Mouse (Mus musculus) testis, postnatal 10 days (tissue): Measurements from ENCODE around the gene Trak1.
"Not testable (repeated sequence)": the region's sequence is repeated elsewhere in the genome, so short reads cannot be mapped to it uniquely, and the experiment has no call there.

Experiments used
- DNase-seq: peaks from one replicate; pipeline ENCODE4 v3.0.0; 2021; ENCODE audit warnings: low spot score

Trak1 gene

DNA sequence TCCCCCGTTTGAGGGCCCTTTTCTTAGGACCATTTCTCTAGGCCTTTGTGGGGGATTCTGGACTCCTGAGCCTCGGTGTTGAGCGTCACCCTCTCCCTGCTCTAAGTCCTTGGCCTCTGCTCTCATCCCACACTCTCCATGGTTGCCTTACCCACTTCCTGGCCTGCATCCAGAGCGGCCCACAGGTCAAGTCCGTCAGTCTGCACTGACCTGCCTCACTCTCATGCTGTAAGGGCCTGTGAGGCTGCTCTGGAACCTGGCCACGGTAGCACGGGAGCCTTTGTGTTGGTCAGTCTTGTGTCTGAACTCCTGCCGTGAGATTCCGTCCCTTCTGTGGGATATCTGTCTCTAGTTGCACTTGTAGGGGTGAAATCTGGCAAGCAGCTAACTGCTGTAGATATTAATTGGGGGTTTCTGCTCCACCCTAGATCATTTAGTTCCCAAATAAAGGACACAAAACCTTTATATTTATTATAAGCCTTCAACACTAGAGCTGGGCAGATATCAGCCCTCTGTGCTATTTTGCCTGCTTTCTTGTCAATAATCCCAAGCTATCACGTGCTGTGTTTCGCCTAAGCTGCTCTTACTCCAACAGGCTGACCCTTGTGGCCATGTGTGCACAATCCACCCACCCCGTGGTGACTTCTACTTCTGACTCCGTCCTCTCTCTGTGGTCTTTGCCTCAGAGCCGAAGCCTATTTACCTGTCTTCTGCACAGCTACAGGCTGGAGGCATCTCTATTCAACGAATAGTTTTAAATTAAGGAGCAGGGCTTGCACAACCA is 136.6 kb downstream of the Trak1 start:
- DNase-seq = peak; percentile 68

DNA sequence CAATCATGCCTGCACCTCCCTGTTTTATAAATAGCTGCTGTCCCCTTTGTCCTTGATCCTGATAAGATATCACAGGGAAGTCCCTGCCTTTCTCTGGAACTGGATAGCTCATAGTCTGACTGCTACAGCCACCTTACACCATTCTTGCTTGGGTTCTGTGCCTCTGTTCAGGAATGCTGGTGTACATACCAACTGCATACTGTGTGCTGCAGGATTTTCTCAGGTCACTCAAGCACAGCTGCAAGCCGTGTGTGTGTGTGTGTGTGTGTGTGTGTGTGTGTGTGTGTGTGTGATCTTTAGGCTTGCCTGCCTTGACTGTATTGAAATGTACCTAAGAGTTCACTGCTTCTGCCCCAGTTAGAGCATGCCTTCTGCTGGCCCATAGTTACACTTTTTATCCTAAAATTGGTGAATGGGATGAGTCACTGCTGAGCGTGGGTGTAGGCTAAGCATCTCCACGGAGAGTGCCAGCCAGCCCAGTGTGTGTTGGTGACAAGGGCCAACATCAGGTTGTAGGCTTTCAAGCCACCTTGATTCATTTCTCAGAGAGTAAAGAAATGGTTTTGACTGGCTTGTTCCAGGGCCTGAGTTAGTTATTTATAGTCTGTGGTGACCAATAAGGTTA is 138.1 kb downstream of the Trak1 start:
- DNase-seq = no peak

DNA sequence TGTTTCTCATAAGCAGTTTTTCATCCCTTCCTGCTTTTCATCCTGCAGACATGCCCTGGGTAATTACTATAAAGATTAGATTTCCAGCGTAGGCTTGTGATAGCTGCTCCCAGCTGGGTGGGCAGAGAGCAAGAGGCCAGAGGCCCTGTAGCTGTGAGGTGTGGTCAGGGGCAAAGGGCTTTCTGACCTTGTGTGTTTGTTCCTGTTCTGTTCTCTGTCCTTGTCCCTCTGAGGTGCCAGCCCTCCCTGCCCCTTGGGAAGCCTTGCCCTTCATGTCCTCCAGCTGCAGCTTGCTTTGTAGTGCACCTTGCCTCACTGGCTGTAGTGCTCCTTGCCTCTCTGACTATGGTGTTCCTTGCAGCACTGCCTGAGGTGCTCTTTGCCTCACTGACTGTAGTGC is 139.2 kb downstream of the Trak1 start:
- DNase-seq = no peak

DNA sequence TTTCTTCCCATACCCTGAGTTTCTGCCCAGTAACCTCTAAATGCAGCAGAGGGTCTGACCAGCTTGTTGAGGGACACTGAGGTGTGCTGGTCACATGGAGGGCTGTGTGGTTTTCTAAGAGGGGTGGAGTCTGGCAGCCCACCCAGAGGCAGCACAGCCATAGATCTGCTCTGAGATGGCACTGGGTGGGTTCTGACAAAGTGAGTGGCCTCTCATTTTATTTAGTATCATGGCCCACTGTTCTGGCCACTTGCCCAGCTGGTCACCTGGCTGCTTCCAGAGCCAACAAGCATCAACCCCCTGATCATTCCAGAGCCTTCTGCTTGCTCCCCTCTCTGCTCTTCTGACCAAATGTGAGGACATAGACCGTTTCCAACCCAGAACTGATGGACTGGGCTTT is 144.8 kb downstream of the Trak1 start:
- no peak for DNase-seq

DNA sequence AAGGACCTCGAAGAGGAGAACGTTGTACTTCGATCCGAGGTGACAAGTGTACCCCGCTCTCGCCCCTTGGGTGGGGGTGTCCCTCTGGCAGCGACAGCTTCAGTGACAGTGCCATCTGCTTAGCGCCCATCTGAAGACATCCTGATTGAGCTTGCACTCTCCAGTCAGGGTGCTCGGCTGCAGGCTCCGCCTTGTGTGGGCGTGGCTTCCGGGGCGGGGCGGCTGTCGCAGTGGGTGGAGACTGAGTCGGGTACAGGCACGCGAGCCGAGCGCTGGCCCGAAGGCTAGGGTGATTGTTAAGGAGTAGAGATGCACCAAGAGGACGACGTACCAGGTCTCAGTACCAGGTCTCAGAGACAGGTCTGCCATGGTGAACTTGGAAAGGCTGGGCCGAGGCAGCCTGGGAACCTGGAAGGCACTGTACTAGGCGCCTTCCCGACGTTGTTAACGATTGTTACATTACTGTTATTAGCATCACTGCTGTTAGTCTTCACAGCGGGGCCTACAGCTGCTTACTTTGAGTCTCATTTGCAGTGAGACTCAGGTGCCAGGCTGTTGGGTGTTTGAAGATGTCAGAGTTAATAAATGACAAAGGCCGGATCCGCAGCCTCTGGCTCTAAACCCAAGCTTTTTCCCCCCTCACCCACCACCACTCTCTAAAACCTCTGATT is 146.5 kb downstream of the Trak1 start:
- DNase-seq = peak; percentile 77

DNA sequence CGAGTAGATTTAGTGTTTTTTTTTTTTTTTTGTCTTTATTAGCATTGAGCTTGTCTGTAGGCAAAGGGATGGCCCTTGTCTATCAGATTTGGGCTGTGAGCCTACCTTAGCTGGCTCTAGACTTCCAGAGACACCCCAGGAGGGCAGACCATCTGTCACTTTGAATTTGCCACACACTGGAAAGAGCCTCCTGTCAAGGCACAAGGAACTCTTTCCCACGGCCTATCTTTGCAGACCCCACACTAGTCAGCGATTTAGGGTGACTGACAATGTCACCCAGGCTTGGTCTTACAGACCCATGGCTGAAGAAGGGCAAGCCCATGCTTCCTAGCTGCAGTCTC is 147.0 kb downstream of the Trak1 start:
- no peak for DNase-seq

DNA sequence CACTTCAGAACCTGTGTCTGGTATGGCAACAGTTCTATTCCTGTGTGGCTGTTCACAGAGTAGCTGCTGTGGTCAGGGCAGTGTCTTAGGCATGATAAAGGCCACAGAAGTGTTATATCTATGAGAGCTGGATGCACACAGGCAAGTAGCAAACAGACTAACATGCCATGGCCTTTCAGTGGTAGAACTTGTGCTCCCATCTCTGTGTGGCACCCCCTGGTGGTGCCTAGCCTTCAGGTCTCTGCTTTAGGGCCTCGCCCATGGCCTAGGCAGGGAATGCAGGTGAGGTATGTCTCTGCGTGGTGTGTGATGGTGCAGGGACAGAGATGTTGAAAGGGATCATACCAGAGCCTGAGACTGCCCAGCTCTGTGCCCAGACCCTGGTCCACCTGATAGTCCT is 148.1 kb downstream of the Trak1 start:
- peak; percentile 70 for DNase-seq

DNA sequence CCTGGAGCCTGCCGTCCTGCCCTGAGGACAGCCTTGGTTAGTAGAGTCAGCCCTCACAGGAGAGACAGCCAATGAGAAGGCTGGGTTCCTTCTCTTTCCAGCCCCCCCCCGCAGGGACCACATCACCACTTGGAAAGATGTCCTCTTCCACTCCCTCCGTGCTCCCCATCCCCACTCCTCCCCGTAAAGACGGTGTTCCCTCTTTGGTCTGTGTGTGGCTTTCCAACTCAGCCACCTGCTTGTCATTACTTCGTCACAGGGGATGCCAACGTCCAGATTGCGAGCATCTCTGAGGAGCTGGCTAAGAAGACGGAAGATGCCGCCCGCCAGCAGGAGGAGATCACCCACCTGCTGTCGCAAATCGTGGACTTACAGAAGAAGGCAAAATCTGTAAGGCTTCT is 149.1 kb downstream of the Trak1 start:
- DNase-seq = no peak

DNA sequence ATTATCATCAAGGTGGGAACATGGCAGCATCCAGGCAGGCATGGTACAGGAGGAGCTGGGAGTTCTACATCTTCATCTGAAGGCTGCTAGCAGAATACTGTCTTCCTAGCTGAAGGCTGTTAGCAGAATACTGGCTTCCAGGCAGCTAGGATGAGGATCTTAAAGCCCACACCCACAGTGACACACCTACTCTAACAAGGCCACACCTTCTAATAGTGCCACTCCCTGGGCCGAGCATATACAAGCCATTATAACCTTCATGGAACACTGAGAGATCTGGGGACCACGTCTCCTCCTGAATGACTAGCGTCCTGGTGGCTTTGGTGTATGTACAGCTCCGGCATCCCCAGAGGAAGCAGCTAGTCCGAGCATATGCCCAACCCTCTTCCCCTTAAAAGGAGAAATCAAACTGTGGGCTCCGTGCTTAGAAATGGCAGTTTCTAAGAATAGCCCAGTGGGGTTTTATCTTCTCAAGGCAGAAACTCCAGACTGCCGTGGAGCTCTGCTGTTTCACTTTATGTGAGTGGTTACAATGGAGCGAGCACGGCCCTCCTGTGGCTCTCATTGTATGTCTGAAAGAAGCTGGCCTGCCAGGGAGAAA is 155.1 kb downstream of the Trak1 start:
- not testable (repeated sequence) for DNase-seq

DNA sequence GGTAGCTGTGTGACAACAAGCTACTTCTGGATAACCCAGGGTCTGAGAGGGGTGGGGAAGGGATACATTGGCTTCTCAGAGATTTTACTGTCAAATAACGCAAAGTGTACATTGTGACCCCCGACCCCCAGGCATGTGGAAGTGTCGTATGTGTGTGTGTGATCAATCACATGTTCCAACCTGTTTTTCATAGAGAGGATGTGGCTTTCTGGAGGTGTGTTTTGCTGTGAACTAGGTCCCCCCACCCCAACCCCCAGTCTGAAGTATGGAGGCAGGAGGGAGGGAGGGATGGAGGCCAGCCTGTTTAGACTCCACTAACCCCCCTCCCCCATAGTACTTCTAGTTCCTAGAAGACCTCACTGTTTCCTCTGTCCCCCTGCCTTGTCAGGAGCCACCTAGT is 157.6 kb downstream of the Trak1 start:
- DNase-seq = no peak

DNA sequence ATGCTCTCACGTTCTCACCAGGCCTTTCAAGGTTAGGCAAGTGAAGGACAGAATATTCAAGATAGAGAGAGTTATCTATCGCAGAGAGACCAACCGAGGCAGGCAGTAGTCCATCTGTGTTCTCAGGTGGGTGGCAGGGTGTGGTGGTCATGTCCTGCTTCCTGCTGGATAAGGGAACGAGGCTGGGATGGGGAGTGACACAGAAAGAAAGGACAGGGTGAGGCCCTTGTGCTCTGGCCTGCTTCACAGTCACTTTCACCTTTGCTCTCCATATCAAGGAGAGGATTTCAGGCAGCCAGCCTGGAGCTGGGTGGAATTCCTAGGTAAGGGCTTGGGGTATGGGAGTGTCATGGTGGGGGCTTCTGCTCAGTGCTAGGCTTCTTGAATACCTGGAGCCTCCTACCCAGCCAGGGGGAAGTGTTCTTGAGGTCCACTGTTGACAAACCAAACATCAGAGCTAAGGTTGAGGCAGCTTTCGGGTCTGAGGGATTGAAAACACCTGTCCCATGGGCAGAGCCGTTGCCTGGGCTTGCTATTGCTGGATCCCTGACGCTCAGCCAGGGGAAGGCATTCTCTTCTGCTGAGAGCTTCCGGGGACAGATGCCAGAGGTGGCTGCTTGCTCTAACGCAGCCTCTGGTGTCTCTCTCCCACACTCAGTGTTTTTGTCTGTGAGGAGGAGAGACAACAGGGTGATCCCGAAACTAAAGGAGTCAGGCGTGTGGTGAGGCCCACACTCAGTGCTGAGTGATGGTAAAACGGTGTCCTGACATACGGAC is 159.6 kb downstream of the Trak1 start:
- no peak for DNase-seq

DNA sequence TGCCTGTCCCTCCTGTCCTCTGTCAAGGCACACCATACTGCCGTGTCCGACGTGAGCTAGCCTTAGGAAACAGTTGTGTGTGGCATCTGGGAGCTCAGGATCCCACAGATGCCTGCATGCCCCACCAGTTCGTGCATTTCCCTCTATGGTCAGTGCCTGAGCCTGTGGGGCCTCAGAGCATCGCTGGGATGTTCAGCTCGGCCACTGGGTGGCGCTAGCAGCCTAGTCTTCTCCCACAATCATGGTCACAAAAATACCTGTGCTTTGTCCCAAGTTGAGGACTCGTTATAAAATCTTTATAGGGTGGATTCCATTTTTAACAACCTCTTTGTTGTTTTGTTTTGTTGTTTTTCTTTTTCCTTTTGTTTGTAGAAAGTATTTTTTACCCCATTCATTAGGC is 161.2 kb downstream of the Trak1 start:
- peak; percentile 81 for DNase-seq

DNA sequence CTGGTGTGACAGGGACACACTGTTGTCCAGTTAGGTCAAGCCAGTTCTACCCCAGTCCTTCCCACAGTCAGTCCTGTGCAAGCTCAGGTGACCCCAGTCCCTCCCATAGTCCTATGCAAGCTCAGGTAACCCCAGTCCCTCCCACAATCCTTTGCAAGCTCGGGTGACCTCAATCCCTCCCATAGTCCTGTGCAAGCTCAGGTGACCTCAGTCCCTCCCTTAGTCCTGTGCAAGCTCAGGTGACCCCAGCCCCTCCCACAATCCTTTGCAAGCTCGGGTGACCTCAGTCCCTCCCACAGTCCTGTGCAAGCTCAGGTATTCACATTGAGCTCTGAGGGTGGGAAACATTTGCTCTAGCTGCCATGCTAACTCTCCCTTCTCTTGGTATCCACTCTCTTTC is 162.6 kb downstream of the Trak1 start:
- no peak for DNase-seq

DNA sequence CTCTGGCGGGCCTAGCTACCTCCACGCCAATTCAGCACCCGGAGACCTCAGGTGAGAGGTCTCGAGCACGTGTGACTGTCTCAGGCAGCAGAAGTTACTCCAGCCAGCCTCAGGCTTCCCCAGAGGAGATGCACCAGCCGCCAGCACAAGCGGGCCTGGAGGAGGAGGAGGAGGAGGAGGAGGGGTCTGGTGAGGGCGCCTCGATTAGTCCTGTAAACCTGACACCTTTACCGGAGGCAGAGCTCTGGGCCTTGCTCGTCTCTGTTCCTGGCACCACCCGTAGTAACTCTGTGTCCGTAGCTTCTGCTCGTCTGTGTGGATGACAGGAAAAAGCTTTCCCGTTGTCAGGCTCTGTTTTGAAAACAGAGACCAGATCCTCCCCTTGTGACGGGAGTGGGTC is 163.2 kb downstream of the Trak1 start:
- DNase-seq = no peak

DNA sequence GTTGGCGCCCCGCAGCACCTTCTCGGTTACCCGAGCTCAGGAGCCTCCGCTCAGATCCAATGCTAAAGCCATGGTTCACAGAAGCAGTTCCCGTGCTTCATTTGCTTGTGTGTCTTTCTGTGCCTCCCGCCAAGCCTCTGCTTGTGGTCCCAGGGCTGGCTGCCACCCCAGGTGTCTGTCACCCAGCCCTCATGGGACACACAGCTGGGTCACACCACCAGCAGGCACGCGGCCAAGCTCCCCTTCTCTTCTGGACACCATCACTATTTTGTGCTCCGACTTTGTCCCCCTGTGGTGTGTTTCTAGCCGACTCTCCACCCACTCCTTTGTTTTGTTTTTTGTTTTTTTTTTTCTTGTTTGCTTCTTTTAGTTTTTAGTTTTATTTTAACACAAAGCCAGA is 170.2 kb downstream of the Trak1 start:
- peak; percentile 60 for DNase-seq

DNA sequence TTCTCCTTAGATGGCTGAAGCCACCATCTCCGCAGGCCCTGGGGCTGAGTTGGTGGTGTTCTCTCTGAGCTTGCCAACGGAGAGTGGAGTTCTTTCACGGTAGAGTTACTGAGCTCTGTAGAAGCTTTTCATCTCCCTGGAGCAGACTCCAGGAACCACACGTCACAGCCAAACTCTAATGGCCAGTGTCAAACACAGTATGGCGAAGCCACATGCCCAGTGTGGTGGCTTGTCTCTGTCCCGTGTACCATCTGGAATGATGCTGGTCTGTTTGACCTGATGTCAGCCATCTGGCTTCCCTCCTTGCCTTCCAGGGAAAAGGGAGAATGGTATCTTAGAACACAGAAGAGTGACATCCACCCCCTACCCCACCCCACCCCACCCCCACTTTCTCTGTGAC is 172.4 kb downstream of the Trak1 start:
- DNase-seq = no peak

DNA sequence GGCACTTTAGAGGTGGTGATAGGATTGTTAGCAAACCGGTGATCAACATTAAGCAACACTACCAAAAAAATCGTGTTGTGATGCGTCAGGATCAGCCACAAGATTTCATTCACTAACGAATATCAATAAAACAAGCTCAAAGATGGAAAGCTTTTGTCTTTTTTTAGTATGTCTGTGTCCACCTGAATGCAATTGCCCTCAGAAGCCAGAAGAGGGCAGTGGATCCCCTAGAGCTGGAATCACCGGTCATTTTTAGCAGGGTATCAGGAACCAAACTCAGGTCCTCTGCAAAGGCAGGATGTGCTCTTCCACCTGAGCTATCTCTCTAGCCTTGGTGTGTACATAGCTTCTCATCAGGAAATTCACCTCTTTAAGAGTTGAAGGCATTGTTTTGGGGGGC is 177.5 kb downstream of the Trak1 start:
- no peak for DNase-seq

DNA sequence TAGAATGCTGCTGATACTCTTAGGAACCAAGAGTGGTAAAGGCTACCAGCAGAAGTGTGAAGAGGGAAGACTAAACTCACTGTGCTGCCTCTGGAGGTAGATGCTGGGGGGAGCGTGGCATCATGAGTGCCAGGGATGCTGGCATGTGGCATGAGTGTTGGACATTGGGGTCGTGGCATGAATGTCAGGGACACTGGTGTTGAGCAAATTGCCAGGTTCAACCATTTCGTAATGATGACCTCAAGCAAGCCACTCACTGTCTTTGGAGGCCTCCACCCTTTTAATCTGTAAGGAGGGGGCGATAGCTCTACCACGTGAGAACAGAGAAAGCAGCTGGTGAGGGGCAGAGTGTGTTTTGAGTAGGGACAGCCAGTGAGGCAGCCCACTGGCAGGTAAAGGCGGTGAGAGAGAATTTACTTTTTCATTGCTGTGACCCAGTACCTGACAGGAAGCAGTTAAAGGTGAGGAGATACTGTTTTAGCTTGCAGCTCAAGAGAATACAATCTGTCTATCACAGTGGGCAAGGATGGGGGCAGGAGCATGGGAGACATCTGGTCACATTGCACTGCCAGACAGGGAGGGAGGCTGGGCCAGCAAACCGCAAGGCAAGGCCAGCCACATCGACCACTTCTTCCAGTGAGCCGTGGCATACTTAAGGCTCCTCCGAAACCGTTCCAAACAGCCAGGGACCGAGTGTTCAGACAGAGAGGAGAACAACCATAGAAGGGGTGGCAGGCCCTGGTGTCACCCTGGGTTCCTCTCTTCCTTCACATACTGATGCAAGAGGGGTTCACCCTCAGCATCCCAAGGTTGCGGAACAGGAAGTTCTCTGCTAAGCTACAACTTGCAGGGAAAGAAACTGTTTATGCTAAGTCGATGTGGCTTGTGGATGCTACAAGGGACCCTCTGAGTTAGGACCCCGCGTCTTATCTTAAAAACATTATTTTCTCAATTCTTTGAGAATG is 178.5 kb downstream of the Trak1 start:
- DNase-seq = no peak

DNA sequence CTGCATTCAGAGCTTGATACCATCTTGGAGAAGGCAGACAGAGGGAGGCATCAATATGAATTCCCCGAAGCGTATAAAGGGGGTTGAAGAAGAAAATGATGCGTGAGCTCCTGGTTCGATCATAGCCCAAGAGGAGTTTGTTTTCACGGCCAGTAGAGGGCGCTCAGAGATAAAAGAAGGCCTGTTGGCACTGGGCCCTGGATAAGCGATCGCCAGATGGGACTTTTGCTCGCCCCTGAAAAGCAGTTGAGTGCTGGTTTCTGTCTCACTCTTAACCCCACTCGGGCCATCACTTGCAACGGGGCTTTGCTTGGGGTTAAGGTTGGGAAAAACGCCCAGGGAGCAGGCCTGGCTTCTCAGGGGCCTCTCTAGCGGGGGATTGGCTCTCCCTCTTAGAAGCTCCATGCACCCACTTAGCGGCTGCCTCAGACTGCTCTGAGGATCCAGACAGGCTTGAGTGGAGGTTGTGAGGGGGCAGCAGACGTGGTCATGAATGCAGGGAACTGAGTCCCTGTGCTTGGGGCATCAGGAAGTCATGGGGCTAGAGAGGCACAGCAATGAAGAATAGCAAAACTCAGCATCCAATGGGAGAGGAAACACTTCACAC is 180.1 kb downstream of the Trak1 start:
- peak; percentile 86 for DNase-seq

DNA sequence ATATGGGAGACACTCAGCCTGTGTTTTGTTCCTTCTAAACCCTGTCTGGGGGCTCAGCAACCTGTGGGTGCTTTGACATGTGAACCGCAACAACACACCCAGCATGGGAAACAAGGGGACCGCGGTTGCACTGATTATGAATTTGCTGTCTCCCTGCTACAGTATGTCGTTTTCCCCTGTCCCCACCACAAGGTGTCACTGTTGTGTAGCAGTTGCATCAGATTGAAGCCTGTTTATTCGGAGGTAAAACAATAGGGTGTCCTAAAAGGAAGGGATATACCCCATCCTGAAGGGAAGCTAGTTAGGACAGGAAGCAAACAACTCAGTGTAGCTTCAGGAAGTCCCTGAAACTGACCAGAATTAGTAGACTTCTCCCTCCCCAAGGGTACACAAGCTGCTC is 182.2 kb downstream of the Trak1 start:
- peak; percentile 75 for DNase-seq

DNA sequence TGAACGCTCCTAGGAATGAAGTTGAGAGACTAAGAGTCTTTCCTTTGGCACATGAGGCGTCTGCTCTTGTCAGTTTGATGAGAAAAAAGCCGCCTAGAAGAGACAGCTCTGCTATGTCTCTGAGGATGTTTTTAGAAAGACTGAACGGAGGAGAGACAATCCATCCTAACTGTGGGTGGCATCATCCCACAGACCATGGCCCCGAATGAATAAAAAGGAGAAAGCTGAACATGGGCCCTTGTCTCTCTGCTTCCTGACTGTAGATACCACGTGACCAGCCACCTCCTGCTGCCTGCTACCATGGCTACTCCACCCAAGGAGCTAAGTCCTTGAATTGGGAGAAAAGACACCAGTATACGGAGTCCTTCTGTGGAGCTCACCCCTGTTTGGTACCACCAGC is 189.9 kb downstream of the Trak1 start:
- DNase-seq = no peak
